ENCODE assay signal across 27 mouse cellular contexts in genomic region chr10:91321226-91321625, GRCm38 (mm10).
DNase-seq lines count a peak whose midpoint lies in the region; ATAC-seq lines count a peak whose summit lies in the region.
"Had no signal": no experiment of that assay in that cellular context is flagged by ENCODE, and none has a peak within 500 bp of the region (broad histone marks: within the 10 kb centered on the region; RNA-seq: fewer than 3 reads in every experiment).

No protein-coding gene starts in this region.

- H3K36me3 ChIP-seq in kidney, embryonic 16.5 days (ENCODE audit: insufficient read depth, low read length): no peaks in the 10 kb centered on the region
- H3K36me3 ChIP-seq: embryonic facial prominence, embryonic 10.5 days; embryonic facial prominence, embryonic 13.5 days; forebrain, embryonic 12.5 days; forebrain, embryonic 15.5 days; heart, embryonic 12.5 days; heart, embryonic 15.5 days; hindbrain, embryonic 10.5 days; hindbrain, embryonic 13.5 days had no signal

- 78% methylated on average over 4 of the region's 4 CpGs for WGBS in kidney, embryonic 16.5 days

- H3K9me3 ChIP-seq in kidney, embryonic 16.5 days (ENCODE audit: low read length): no peaks in the 10 kb centered on the region
- H3K9me3 ChIP-seq: embryonic facial prominence, embryonic 10.5 days; embryonic facial prominence, embryonic 13.5 days; forebrain, embryonic 12.5 days; forebrain, embryonic 15.5 days; heart, embryonic 12.5 days; heart, embryonic 15.5 days; hindbrain, embryonic 10.5 days; hindbrain, embryonic 13.5 days had no signal

- H3K4me2 ChIP-seq in kidney, embryonic 16.5 days (replicated peaks; ENCODE audit: low read depth, low read length): no peak overlapping the region
- H3K4me2 ChIP-seq: embryonic facial prominence, embryonic 13.5 days; forebrain, embryonic 12.5 days; forebrain, embryonic 15.5 days; heart, embryonic 12.5 days; heart, embryonic 15.5 days; hindbrain, embryonic 13.5 days had no signal

- no peaks in the 10 kb centered on the region for H3K4me1 ChIP-seq in kidney, embryonic 16.5 days (ENCODE audit: insufficient read depth, low read length)
- H3K4me1 ChIP-seq: embryonic facial prominence, embryonic 13.5 days had no signal

- peak; percentile 43 for DNase-seq in kidney, adult 11 months
- no peak for DNase-seq in kidney, postnatal 4 days
- DNase-seq in kidney, adult 8-10 months: peak; percentile 30 to 64
- DNase-seq in kidney, postnatal 14 days: peak; percentile 7
- no peak for DNase-seq in natural killer cell, adult 2 months (ENCODE audit: low spot score in 2 of 2)
- DNase-seq: adrenal gland, adult 8-10 months; adrenal gland, postnatal 25 days; cerebellum, adult 11-12 months; cerebellum, adult 8-10 months; cerebellum, postnatal 10 days; cerebellum, postnatal 36 days; embryo, embryonic 11 days; gastrocnemius, postnatal 25 days; heart, adult 18-20 months; heart, postnatal 10 days; heart, postnatal 36 days had no signal

- H3K9ac ChIP-seq in kidney, embryonic 16.5 days (replicated peaks; ENCODE audit: low read length): no peak overlapping the region
- H3K9ac ChIP-seq: embryonic facial prominence, embryonic 13.5 days; forebrain, embryonic 12.5 days; forebrain, embryonic 15.5 days; heart, embryonic 12.5 days; heart, embryonic 15.5 days; hindbrain, embryonic 13.5 days had no signal

- no peak overlapping the region for H3K4me3 ChIP-seq in kidney, embryonic 16.5 days (ENCODE audit: low read length)
- H3K4me3 ChIP-seq: embryonic facial prominence, embryonic 10.5 days; embryonic facial prominence, embryonic 13.5 days; erythroblast, embryonic 14.5 days; forebrain, embryonic 12.5 days; forebrain, embryonic 15.5 days; heart, embryonic 12.5 days; heart, embryonic 15.5 days; hindbrain, embryonic 10.5 days; hindbrain, embryonic 13.5 days had no signal

- no peak for ATAC-seq in kidney, embryonic 16.5 days (ENCODE audit: low FRiP score, low TSS enrichment)
- ATAC-seq: activated CD4-positive, CD25-positive, alpha-beta regulatory T cell, adult 4 months; forebrain, embryonic 15.5 days had no signal

- no peak overlapping the region for H3K27ac ChIP-seq in kidney, embryonic 16.5 days (ENCODE audit: low read length)
- H3K27ac ChIP-seq: embryonic facial prominence, embryonic 10.5 days; embryonic facial prominence, embryonic 13.5 days; forebrain, embryonic 12.5 days; forebrain, embryonic 15.5 days; heart, embryonic 15.5 days; hindbrain, embryonic 10.5 days; hindbrain, embryonic 13.5 days had no signal

- no peaks in the 10 kb centered on the region for H3K27me3 ChIP-seq in kidney, embryonic 16.5 days (ENCODE audit: insufficient read depth, low read length)
- H3K27me3 ChIP-seq: embryonic facial prominence, embryonic 13.5 days; forebrain, embryonic 12.5 days; heart, embryonic 12.5 days; heart, embryonic 15.5 days; hindbrain, embryonic 13.5 days had no signal

Comparison
In these comparisons a context has a peak if more than half of its experiments do, and no peak if none do; other contexts are left out.
1. DNase-seq: peak in kidney, adult 11 months (single experiment), kidney, adult 8-10 months (2 of 2) and kidney, postnatal 14 days (single experiment); none in kidney, postnatal 4 days (0 of 2) and natural killer cell, adult 2 months (0 of 2).